In the genomic region with DNA sequence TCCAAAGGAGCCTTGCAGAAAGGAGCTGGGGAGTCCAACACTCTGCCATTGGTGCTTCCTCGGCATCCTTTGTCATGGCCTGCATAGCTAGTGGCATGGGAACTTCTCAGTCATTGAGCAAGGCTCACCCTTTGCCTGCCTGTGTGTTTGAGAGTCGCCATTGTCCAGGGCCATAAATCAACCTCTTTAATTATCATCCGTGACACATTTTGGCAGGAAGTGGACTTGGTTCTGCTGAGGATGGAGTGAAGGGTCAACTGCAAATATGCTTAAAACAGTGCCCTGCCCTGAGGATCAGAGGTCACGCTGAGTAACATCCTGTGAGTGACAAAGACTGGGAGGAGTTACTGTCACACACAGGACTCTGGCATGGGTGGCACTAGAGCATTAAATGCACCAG, we compare ENCODE assay signal across 10 mouse cellular contexts.
A peak's percentile ranks its signal among the peaks of the same experiment; 100 is the strongest.
DNase-seq lines count a peak whose midpoint lies in the region; ATAC-seq and TF ChIP-seq lines count a peak whose summit lies in the region.
"Had no signal": no experiment of that assay in that cellular context is flagged by ENCODE, and none has a peak within 500 bp of the region (broad histone marks: within the 10 kb centered on the region; RNA-seq: fewer than 3 reads in every experiment).

No protein-coding gene starts in this region.

- 10% methylated on average over 4 of the region's 4 CpGs for WGBS in neural tube, embryonic 15.5 days
- 30% methylated on average over 4 of the region's 4 CpGs for WGBS in liver, postnatal 0 days (ENCODE audit: insufficient replicate concordance)
- 27% methylated on average over 4 of the region's 4 CpGs for WGBS in stomach, postnatal 0 days

- H3K27ac ChIP-seq in neural tube, embryonic 15.5 days (replicated peaks): no peak overlapping the region
- H3K27ac ChIP-seq in liver, postnatal 0 days (ENCODE audit: low read depth): no peak overlapping the region
- H3K27ac ChIP-seq in stomach, postnatal 0 days (replicated peaks): no peak overlapping the region
- H3K27ac ChIP-seq: embryonic facial prominence, embryonic 15.5 days; liver, embryonic 13.5 days had no signal

- no peaks in the 10 kb centered on the region for H3K4me1 ChIP-seq in neural tube, embryonic 15.5 days
- H3K4me1 ChIP-seq in liver, postnatal 0 days (ENCODE audit: insufficient read depth): peaks cover 10% of the 10 kb centered on the region
- no peaks in the 10 kb centered on the region for H3K4me1 ChIP-seq in stomach, postnatal 0 days (replicated peaks; ENCODE audit: control insufficient read depth, insufficient read depth)
- H3K4me1 ChIP-seq: embryonic facial prominence, embryonic 15.5 days had no signal

- ATAC-seq in neural tube, embryonic 15.5 days (ENCODE audit: low FRiP score): no peak
- peak; percentile 62; the same call in 1 of the 2 replicates for ATAC-seq in liver, postnatal 0 days
- ATAC-seq in stomach, postnatal 0 days (ENCODE audit: low FRiP score, low TSS enrichment): no peak

- no peak overlapping the region for H3K4me2 ChIP-seq in neural tube, embryonic 15.5 days
- no peak overlapping the region for H3K4me2 ChIP-seq in liver, postnatal 0 days (ENCODE audit: low read depth, low read length)
- H3K4me2 ChIP-seq in stomach, postnatal 0 days (replicated peaks; ENCODE audit: low read depth): no peak overlapping the region
- H3K4me2 ChIP-seq: embryonic facial prominence, embryonic 15.5 days; liver, embryonic 13.5 days had no signal

- no peak for TF ChIP-seq CTCF in liver, postnatal 0 days (IDR thresholded peaks at IDR 0.05; ENCODE audit: low read depth)
- TF ChIP-seq CTCF in stomach, postnatal 0 days (IDR thresholded peaks at IDR 0.05; ENCODE audit: low read depth): no peak

- no peak overlapping the region for H3K9ac ChIP-seq in neural tube, embryonic 15.5 days (replicated peaks)
- no peak overlapping the region for H3K9ac ChIP-seq in liver, postnatal 0 days (replicated peaks)
- H3K9ac ChIP-seq in stomach, postnatal 0 days (ENCODE audit: low read length): no peak overlapping the region
- H3K9ac ChIP-seq: embryonic facial prominence, embryonic 15.5 days; liver, embryonic 13.5 days had no signal

- no peaks in the 10 kb centered on the region for H3K27me3 ChIP-seq in neural tube, embryonic 15.5 days (replicated peaks)
- H3K27me3 ChIP-seq in liver, postnatal 0 days (ENCODE audit: insufficient read depth, low read length): no peaks in the 10 kb centered on the region
- H3K27me3 ChIP-seq in stomach, postnatal 0 days (ENCODE audit: control insufficient read depth, insufficient read depth, low read length): no peaks in the 10 kb centered on the region
- H3K27me3 ChIP-seq: embryonic facial prominence, embryonic 15.5 days; liver, embryonic 13.5 days had no signal

- H3K9me3 ChIP-seq in neural tube, embryonic 15.5 days (replicated peaks): no peaks in the 10 kb centered on the region
- no peaks in the 10 kb centered on the region for H3K9me3 ChIP-seq in liver, postnatal 0 days (ENCODE audit: low read length)
- H3K9me3 ChIP-seq in stomach, postnatal 0 days (ENCODE audit: control insufficient read depth, low read length): no peaks in the 10 kb centered on the region
- H3K9me3 ChIP-seq: embryonic facial prominence, embryonic 15.5 days; liver, embryonic 13.5 days had no signal

- no peak for TF ChIP-seq EP300 in liver, postnatal 0 days (IDR thresholded peaks at IDR 0.05; ENCODE audit: low read depth)
- no peak for TF ChIP-seq EP300 in stomach, postnatal 0 days (optimal IDR thresholded peaks at IDR 0.05)

- no peaks in the 10 kb centered on the region for H3K36me3 ChIP-seq in neural tube, embryonic 15.5 days
- H3K36me3 ChIP-seq in liver, postnatal 0 days (replicated peaks; ENCODE audit: insufficient read depth, low read length): no peaks in the 10 kb centered on the region
- H3K36me3 ChIP-seq in stomach, postnatal 0 days (ENCODE audit: control insufficient read depth, insufficient read depth, low read length): no peaks in the 10 kb centered on the region
- H3K36me3 ChIP-seq: embryonic facial prominence, embryonic 15.5 days; liver, embryonic 13.5 days had no signal

- peak; percentile 30 for DNase-seq in adrenal gland, postnatal 14 days
- DNase-seq in adrenal gland, postnatal 25 days: no peak
- peak; percentile 48 for DNase-seq in neural tube, embryonic 10.5 days (ENCODE audit: extremely low spot score, low spot score)
- DNase-seq in liver, postnatal 0 days: peak; percentile 27
- no peak for DNase-seq in stomach, postnatal 0 days (ENCODE audit: low spot score)
- DNase-seq in frontal cortex, postnatal 25 days (ENCODE audit: low spot score in 2 of 2): no peak
- DNase-seq in ovary, postnatal 10 days (ENCODE audit: low spot score): no peak
- DNase-seq: liver, embryonic 13.5 days had no signal

- H3K4me3 ChIP-seq in neural tube, embryonic 15.5 days (replicated peaks): no peak overlapping the region
- H3K4me3 ChIP-seq in liver, postnatal 0 days (ENCODE audit: low read depth, low read length): no peak overlapping the region
- no peak overlapping the region for H3K4me3 ChIP-seq in stomach, postnatal 0 days (ENCODE audit: low read depth, low read length)
- H3K4me3 ChIP-seq: embryonic facial prominence, embryonic 15.5 days; liver, embryonic 13.5 days had no signal

Comparison
In these comparisons a context has a peak if more than half of its experiments do, and no peak if none do; other contexts are left out.
1. DNase-seq: peak in adrenal gland, postnatal 14 days (single experiment), neural tube, embryonic 10.5 days (single experiment) and liver, postnatal 0 days (single experiment); none in adrenal gland, postnatal 25 days (single experiment), stomach, postnatal 0 days (single experiment), frontal cortex, postnatal 25 days (0 of 2) and ovary, postnatal 10 days (single experiment).